Mouse (Mus musculus) A20 (cell line): Measurements from ENCODE around the gene Cblc.

Experiments used
- DNase-seq: peaks from one replicate; pipeline ENCODE4 v3.0.0-alpha.2; 2011; ENCODE audit warnings: low read depth, low spot score

Gene Cblc

DNA sequence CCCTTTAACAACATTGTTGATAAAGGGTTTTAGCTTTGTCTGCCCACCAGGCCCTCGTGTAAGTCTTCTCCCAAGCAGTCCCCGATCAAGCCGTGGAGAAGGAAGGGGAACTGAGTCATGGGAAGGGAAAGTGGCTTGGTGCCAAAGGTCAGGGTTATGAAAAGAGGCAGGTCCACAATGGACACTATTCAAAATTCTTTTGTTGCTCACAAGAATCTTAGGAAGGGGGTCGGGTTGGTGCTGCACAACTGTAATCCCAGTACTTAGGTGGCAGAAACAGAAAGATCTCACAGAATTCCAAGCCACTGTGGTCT, 45.6 kb downstream of the Cblc start:
- DNase-seq: no peak

DNA sequence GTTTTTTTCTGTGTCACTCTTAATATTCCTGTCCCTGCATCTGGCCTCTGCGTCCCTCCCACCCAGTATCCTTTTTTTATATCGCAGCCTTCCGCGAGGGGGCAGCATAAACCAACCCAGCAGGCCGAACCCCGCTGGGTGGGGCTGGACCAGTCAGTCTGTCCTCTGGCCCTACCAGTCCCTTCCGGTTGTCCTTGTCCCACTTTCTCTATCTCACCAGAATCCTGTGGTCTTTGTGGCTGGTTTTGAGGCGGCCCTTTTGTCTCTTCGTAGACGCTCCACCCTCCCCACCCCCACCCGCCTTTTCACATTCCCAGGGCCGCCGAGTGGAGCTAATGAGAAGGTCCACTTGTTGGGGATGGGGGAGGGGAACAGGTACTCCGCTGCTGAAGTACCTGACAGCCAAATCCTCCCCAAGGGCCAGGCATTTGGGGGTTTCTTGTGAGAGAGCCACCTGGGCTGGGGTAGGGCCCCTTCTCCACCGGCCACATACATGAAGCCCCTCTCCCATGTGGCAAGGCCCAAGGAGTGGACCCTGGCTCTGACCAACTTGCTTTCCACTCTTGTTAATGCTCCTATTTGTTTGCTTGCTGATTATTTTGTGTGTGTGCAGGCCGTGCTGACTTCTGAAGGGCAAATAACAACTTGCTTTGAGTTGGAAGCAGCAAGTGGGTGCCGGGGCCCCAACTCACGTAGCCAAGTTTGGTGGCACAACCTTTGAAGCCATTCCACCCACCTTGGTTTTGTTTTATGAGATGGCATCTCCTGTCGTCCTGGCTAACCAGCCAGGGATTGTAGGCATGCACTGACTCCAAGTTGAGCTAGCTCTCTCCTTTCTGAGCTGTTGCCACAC, 46.2 kb downstream of the Cblc start, which contains the start of gene Nectin2:
Gene Nectin2 (minus strand): TSS at position 267 of the 853 bp plus-strand sequence.
- peak; percentile 91 for DNase-seq

DNA sequence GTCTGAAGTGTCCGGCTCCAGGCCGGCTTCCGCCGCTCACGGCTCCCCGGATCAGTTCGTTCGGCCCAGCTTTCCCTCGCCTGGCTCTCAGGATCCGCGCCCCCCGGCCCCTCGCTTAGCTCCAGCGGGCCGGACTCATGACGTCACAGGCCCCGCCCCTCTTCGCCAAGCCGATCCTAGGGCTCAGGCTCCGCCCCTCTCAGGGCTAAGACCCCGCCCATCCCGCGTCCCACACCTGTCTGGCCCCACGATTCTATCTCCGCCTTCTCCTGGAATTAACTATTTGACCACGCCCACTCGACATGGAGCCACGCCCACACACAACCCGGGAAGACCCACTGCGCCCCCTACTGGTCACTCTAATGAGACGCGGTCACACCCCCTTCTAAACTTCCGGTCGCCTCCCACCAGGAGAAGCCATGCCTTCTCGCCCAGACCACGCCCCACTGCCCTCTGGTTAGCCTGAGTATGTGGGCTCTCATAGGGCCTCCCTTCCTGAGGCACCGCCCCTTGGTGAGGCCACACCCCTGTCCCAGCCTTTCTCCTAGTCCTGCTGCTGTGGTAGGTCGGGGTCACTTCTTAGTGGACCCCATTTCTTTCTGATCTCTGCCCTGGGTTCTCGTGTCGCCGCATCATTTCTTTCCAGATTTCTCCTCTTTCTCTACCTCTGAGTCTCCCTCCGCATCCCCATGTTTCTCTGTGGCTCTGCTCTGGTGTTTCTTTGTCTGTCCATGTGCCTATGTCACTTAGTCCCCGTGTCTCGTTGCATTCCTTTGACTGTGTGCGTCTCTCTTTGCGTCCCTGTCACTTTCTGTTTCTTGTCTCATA, 47.0 kb downstream of the Cblc start:
- peak; percentile 99 for DNase-seq

DNA sequence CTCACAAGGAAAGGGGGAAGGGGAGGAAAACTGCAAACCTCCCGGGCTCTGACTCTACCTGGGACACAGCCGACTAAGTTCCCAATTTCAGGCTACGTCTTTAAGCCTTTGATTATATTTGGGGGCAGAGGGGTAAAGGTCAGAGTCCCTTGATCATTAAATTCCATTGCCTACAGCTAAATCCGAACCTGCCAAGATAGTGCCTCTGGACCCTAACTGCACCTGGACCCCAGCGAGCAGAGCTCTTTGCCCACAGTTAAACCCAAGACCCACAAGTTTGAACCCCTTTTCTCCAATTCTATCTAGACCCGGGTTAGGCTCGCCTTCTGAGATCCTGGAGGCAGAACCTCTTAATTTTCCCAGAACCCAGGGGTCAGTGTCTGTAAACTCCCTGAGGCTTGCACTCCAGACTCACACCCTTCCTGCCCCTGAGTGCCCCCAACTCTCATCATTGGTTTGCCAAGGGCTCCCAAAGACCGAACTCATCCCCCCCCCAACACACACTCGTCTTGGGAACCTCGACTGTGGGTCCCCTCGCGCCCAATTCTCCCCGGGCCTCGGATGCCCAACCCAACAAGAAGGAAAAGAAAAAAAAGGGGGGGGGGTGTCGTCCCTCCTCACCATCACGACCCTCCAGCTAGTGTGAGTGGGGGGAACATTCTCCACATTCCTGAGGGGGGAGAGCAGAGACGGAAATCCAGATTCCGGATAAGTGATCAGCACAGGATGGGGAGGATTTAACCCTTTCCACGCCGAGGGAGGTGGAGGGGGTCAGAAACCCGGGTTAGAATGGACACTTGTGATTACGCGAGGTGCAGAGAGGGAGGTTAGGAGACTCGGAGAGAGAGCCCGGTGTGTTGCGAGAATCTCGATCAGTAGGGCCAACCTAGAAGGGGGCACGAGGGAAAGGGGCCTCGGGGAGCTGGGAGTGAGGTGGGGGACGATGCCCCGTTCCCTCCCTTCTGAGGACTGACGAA, 48.1 kb downstream of the Cblc start:
- no peak for DNase-seq

DNA sequence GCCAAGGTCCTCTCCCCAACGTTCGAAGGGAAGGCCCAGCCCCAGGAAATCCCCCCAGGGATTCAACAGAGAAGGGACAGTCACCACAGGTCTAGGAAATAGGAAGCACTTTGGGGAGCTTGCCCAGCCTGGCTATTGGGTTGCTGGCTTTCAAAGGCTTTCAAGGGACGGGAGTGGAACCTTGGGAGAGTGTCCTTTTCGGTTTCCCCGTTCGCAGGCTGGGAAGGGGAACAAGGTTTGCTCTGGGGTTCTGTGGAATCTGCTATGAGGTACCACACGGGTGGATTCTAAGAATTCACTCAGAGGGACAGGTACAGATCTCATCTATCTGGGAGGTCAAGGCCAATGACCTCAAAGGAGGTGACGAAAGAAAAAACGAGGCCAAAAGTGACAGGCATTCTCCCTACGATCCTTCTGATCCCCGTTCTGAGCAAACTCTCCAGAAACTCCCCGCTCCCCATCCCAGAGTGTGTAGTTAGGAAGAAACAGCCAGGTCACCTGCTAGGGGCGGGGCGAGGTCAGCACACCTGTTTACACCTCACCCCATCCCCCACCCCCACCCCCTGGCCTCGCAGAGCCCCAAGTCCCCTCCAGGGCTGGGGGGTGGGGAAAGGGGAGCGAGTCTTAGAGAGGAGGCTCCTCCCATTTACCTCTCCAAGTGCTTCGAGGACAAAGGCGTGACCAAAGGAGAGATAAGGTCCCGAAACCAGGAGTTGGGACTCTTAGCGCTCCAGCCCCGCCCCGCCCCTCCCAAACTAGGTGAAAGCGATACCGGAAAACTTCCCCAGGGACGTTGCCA, 49.0 kb downstream of the Cblc start:
- no peak for DNase-seq

DNA sequence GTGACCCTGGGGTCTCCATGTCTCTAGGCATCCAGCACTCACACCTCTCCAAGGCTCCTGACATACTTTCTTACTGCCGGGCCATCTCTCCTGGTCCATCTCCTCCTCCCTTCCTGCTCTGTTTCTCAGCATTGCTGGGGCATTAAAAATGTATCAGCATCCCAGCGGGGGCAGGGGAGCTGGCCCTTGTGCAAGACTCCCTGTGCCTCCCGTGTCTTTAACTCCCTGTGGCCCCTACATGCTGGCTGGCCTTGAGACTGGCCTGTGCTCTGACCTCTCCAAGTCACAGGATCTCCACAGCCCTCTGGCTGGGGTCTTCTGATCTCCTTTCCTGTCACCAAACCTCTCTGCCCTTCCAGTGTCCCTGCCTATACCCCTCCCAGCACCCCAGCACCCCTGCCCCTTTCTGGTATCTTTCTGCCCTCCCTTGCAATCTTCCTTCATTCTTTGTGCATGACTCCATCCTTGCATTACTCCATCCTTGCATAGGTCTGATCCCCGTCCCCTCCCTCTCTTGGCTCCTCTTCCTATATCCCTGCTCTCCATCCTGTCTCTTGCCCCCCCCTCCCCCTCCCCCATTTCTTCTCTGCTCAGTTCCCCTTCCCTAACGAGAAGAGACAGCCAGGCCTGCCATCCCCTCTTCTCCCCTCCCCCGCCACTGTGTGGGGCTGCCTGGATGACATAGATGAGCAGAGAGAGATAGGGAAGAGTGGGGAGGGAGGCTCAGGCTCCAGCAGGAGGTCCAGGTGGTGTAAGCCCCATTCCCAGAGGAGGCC, 50.0 kb downstream of the Cblc start:
- no peak for DNase-seq

DNA sequence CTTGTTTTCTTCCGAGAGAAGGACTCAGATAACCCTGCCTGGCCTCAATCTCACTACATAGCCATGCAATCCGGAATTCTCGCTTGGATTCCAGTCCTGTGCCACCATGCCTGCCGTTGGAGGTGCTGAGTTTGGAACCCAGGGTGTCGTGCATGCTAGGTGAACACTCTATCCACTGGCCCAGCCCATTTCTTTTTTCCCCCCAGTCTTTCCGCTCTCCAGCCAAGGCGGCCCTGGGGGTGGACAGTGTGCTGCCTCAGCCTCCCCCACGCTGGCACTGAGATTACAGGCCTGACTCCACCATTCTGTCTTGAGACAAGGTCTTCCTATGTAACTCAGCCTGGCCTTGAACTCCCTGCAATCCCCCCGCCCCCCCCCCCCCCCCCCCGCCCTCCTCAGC, 50.6 kb downstream of the Cblc start:
- DNase-seq: no peak

DNA sequence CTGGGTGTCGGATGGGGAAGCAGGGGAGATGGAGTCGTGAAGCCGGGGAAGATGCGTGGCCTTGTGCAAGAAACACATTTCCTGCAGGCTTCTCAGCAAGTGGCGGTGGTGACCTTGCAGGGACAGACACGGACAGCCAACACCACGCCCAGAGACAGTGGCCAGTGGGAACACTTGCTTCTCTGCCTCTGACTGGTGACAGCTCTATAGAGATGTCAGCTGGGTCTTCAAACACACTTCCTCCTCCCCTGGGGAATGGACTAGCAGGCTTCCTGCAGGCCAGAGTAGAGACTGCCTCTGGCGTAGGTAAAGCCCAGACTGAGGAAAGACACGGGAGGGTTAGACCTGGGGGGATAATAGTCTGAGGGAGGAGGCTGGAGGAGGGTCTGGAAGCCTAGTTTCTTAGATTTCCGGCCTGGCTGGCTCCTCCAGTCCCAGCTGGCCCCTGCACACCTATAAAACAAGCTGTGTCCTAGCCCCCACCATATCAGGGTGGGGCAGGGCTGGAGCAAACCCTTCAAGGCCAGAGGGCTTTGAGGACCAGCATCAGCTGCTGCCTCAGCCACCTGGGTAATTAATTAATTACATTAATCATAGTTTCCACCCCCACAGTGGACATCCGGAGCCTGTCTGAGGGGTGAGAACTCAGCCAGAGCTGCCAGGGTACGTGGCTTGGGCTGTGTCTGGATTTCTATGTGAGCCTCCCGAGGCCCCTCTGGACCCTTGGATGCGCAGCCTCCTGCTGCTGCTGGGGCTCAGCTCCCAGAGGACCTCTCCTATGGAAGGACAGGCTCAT, 51.8 kb downstream of the Cblc start:
- no peak for DNase-seq

DNA sequence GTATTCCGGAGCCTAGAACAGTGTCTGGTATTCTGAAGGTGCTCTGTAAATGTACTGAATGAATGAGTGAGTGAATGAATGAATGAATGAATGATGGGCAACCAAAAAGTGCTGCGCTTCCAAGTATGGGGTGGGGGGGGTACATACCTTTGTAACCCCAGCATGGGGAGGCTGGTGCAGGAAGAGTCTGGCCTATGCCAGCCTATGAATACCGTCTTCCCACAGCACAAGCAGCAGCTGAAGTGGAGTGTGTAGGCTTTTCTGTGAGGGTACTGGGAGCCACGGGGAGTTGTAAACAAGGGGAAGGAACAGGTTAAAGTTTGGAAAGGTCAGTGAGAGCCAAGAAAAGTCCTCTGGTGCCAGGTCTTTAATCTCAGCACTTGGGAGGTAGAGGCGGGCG, 52.8 kb downstream of the Cblc start:
- no peak for DNase-seq

DNA sequence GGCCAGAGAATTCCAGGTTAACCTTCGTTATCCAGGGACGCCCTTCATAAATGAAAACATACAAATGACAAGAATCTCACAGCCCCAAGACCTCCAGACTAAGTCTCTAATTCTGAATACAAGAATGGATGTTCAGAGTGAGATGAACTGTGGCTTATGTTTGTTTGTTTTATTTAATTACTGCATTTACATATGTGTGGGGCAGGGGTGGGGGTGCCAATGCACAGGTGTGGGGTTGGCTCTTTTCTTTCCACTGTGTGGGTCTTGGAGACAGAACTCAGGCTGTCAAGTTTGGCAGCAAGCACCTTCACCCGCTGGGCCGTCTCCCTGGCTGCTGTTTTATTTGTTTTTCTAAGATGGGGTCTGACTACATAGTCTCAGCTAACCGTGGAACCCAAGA, 54.1 kb downstream of the Cblc start:
- DNase-seq: no peak

DNA sequence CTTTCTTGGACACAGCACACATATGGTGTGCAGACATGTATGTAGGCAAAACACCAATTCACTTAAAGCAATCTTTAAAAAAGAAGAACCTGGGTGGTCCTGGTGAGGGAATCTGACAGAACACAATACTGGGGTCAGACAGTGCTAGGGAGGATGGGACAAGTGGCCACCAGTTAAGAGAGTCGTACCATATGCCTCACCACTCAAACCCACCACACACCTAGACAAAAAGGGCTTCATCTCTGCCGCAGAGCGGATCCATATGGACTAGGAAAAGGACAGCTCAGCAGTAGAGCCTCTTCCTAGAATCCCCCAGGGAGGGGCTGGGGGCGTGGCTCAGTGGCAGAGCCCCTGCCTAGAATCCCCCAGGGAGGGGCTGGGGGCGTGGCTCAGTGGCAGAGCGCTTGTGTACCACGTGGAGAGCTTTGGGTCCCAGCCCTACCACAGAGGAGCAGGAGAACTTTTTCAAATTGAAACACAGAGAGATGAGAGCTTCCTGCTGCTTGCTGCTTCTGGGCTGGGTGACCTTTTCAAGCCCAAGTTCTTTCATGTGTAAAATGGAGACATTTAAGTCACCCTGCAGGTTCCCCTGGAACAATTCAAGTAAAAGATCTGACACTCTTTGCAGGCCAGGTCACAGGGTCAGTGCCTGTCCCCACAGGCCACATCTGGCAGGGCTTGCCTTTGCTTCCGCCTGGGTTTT, 55.1 kb downstream of the Cblc start:
- DNase-seq: no peak

DNA sequence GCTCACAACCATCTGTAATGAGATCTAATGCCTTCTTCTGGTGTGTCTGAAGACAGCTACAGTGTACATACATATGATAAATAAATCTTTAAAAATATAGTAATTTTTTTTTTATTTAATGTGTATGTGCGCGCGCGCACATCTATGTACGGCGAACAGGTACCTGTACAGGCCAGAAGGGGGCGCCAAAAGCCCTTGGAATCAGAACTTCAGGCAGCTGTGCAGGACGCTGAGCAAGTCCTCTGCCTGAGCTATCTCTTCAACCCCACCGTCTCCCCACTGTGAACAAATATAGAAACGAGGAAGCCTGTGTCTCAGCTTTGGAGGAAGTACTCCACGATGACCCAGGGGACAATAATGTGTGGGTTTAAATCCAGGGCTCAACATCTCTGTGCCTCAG, 56.3 kb downstream of the Cblc start:
- DNase-seq: no peak

DNA sequence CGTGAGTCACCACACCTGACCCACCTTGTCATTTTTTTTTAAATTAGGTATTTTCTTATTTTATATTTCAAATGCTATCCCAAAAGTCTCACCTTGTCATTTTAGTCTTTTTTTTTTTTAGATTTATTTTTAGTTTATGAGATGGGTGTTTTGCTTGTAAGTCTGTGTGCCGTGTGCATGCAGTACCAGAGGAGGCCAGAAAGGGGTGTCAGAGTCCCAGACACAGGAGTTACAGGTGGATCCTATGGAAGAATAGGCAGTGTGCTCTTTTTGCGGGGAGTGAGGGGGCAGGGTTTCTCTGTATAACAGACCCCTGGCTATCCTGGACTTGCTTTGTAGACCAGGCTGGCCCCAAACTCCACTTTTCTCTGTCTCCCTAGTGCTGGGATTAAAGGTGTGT, 57.8 kb downstream of the Cblc start:
- peak; percentile 18 for DNase-seq

DNA sequence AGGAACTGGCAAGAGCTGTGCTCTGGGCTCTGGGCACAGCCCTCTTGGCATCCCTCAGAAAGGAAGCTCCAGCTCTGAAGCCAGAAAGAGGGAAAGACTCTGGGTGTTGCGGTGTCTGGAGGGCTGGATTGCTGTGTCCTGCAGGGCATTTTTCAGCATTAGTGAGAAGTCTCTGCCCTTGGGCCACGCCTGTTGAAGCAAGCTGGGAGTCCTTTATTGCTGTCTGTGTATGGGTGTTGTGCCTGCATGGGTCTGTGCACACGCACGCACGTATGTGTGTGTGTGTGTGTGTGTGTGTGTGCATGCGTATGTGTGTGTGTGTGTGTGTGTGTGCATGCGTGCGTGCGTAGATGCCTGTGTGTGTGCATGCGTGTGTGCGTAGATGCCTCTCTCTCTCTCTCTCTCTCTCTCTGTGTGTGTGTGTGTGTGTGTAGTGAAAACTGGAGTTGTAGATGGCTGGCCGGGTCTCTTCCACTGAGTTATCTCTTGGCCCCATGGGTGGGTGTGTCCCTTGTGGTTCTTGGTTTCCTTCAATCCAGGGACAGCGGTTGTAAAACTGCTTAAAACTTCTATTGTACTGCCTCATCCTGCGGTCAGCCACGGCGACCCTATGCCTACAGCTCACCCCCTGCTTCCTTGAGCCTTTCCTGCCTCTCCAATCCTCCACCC, 60.1 kb downstream of the Cblc start:
- DNase-seq: no peak

DNA sequence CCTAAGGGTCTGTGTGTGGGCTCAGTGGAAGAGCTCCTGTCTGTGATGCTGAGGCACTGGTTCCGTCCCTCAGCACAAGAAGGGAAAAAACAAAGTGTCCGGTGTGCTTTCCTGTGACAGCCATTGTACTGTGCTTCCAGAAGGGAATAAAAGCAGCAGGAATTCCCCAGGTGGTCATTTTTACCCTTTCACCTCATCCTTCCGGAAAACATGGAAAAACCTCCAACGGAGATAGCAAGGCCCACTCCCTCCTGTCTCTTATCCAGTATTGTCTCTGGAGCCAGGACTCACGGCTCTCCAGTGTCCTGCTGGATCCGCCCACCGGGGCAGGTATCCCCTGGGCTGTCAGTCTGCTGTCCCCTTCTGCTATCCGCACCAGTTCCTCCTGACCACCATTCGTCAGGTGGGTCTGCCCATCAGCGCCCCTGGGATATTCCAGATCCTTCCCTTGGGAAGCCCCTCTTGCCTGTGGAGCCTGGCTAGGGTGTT, 62.4 kb downstream of the Cblc start:
- no peak for DNase-seq
